Mouse (Mus musculus) lung, embryonic 14.5 days (tissue): ENCODE data around the gene Pfkfb2. TPM values are rescaled to one million over a fixed set of nuclear protein-coding genes. Genes with fewer than 3 reads are reported as not detected.

ENCODE experiments used
- ATAC-seq: fragments of 200-750 bp; cut with Nextera tagmentation; 2 replicates; pipeline ENCODE4 v1.8.0; 2017; ENCODE audit warnings: mild to moderate bottlenecking, moderate TSS enrichment, moderate library complexity; ENCODE audit not compliant: insufficient read depth
- DNase-seq: peaks from one replicate; pipeline ENCODE4 v3.0.0-alpha.2; 2015
- H3K27ac ChIP-seq: fragments of 300-500 bp; sonication (generic); 2 replicates; pipeline ENCODE4 v1.5.1; 2014; ENCODE audit warnings: low read depth, mild to moderate bottlenecking, moderate library complexity
- H3K27me3 ChIP-seq: fragments of 300-500 bp; sonication (generic); 2 replicates; pipeline ENCODE4 v1.6.1; 2014; ENCODE audit warnings: low read length, control low read depth; ENCODE audit not compliant: insufficient read depth
- H3K36me3 ChIP-seq: fragments of 300-500 bp; sonication (generic); 2 replicates; pipeline ENCODE4 v1.6.1; 2014; ENCODE audit warnings: control low read depth; ENCODE audit not compliant: insufficient read depth
- H3K4me1 ChIP-seq: fragments of 300-500 bp; sonication (generic); 2 replicates; pipeline ENCODE4 v1.6.1; 2014; ENCODE audit warnings: antibody characterized with exemption, control low read depth; ENCODE audit not compliant: insufficient read depth
- H3K4me2 ChIP-seq: fragments of 300-500 bp; sonication (generic); 2 replicates; pipeline ENCODE4 v1.6.1; 2014; ENCODE audit warnings: mild to moderate bottlenecking
- H3K4me3 ChIP-seq: fragments of 300-500 bp; sonication (generic); 2 replicates; pipeline ENCODE4 v1.5.1; 2014; ENCODE audit warnings: low read depth, low read length
- H3K9ac ChIP-seq: fragments of 300-500 bp; sonication (generic); 2 replicates; pipeline ENCODE4 v1.6.1; 2014
- H3K9me3 ChIP-seq: fragments of 300-500 bp; sonication (generic); 2 replicates; pipeline ENCODE4 v1.6.1; 2016; ENCODE audit warnings: low read depth, low read length, control low read depth
- CTCF ChIP-seq: IDR thresholded peaks from 2 replicates; pipeline ENCODE4 v1.5.1; 2016; ENCODE audit warnings: antibody characterized with exemption, low read depth
- WGBS: fragments of 180-500 bp; shearing (Covaris S2); extraction: QIAGEN DNeasy Blood & Tissue Kit; methylation state at CpG from one replicate; pipeline ENCODE4 v1.1.7; 2014; 5-methylcytosine and 5-hydroxymethylcytosine counted together
- polyA plus RNA-seq: library from polyadenylated mRNA; unstranded; fragments of >200 nt; fragmentation: Nextera tagmentation; extraction: Ambion mirVana; gene quantifications from 2 replicates; pipeline ENCODE4 v1.2.1, GENCODE M21; 2014

Gene Pfkfb2
- polyA plus RNA-seq, 1 experiment from 2014 or later = 7.2 TPM

DNA sequence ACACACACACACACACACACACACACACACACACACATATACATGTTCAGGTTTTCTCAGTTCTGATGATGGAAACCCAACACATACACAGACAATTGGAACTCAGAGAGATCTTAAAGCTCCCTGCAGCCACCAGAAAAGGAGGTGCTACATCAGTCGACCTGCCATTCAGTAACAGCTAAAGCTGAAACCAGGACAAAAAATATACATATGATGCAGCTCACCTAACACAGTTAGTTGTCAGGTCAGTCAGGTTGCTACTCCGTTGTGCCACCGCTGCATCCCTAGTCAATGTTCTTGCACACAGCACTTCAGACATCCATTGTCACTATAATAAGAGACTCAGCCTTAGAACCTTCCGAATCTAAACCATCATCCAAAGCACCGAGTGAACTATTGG is 15.9 kb upstream of the Pfkfb2 start:
- Histone ChIP-seq H3K9me3 (no peaks in the 10 kb centered on the region), H3K4me2 (no peak overlapping the region), H3K4me1 (no peaks in the 10 kb centered on the region), H3K9ac (no peak overlapping the region), H3K4me3 (no peak overlapping the region), H3K36me3 (no peaks in the 10 kb centered on the region), H3K27me3 (no peaks in the 10 kb centered on the region), H3K27ac (no peak overlapping the region; the same call in 1 of the 2 replicates)
- 84% methylated on average over 5 of the region's 5 CpGs for WGBS
- no peak for TF ChIP-seq CTCF
- DNase-seq = no peak
- ATAC-seq = no peak

DNA sequence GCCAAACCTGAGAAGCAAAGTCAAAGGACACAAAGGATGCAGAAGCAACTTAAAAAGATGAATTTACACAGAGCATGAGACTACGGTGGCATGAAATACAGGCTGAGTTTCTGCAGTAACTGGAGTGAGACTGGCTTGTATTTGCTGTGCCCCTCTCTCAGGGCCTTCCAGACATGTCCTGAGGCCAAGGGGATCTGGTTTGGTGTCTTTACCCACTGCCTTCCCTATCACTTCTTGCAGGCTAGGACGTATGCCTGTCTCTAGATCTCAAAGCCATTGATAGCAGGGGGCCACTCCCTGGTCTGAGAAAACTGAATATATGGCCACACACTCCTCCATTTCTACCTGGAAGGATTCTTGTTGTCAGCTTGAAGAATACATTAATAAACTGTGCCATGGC is 15.2 kb upstream of the Pfkfb2 start:
- H3K9ac ChIP-seq = no peak overlapping the region
- H3K4me1 ChIP-seq = no peaks in the 10 kb centered on the region
- no peak overlapping the region for H3K27ac ChIP-seq
- ATAC-seq = no peak
- H3K4me2 ChIP-seq = no peak overlapping the region
- no peaks in the 10 kb centered on the region for H3K36me3 ChIP-seq
- WGBS = 72% methylated on average over 2 of the region's 2 CpGs
- H3K4me3 ChIP-seq = no peak overlapping the region
- TF ChIP-seq CTCF = no peak
- no peaks in the 10 kb centered on the region for H3K27me3 ChIP-seq
- no peaks in the 10 kb centered on the region for H3K9me3 ChIP-seq
- DNase-seq = no peak

GRCm38 (mm10) chr1:130743775-130744174 is 14.7 kb upstream of the Pfkfb2 start:
- DNase-seq = no peak
- no peak for TF ChIP-seq CTCF
- Histone ChIP-seq H3K9me3 (no peaks in the 10 kb centered on the region), H3K36me3 (no peaks in the 10 kb centered on the region), H3K27ac (no peak overlapping the region), H3K9ac (no peak overlapping the region), H3K4me3 (no peak overlapping the region), H3K27me3 (no peaks in the 10 kb centered on the region), H3K4me1 (no peaks in the 10 kb centered on the region), H3K4me2 (no peak overlapping the region)
- no peak for ATAC-seq
- 76% methylated on average over 1 of the region's 1 CpGs for WGBS

DNA sequence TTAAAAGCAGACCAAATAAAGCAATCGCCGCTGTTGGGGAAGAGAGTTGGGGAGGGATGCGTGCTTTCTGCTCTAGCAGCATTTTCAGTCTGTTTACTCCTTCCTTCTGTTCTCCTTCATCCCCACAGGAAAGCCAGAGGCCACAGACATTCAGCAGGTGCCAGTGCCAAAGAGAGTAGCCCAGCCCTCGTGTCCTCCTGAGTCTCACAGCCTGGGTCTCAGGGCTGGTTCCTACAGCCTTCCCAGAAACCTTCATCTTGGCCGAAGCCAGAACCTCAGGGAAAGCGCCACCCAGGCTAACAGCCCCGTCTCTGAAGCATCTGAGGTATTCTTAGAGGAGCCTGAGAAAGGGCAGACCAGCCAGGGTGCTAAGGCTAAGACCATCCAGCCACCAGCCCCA is 13.1 kb upstream of the Pfkfb2 start:
- no peak overlapping the region for H3K9ac ChIP-seq
- 85% methylated on average over 7 of the region's 7 CpGs for WGBS
- ATAC-seq = no peak
- no peaks in the 10 kb centered on the region for H3K36me3 ChIP-seq
- no peak overlapping the region for H3K27ac ChIP-seq
- H3K4me2 ChIP-seq = no peak overlapping the region
- TF ChIP-seq CTCF = no peak
- H3K27me3 ChIP-seq = no peaks in the 10 kb centered on the region
- no peak overlapping the region for H3K4me3 ChIP-seq
- no peak for DNase-seq
- no peaks in the 10 kb centered on the region for H3K9me3 ChIP-seq
- no peaks in the 10 kb centered on the region for H3K4me1 ChIP-seq

DNA sequence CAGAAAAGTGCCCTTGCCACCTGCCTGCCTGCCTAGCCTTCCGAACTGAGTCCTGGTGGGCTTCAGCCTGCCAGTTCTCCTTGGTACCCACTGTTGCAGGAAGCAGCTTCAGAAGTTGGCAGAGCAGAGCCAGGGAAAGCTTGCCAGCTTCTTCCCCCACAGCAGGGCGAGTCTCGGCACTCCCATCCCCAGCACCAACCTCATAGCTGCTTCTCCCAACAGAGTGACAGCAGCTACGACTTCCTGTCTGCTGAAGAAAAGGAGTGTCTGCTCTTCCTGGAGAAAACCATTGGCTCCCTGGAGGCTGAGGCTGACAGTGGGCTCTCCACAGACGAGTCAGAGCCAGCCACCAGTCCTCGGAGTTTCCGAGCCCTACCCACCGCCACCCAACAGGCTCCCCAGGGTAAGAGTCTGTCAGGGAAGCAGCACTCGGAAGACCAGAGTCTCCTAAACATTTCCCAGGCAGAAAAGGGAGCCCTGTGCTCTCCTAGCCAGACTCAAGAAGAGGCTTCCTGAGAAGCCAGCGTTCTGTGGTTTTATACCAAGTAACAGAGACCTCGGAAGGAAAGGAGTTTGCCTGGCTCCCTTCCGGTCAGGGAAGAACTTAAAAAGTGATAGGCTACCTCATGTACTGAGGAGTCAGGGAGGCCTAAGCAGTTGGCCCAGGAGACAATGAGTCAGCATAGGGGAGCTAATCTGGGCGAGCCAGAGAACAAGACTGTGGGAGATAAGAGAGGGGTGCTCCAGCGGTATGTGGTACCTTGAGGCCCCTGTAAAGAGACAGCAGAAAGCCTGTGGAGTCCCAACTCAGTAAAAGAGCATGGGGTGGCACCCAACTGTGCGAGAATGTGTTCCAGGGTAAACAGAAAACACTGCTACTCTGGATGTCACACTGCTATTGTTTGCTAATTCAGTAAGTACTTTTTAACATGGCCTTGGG is 12.0 kb upstream of the Pfkfb2 start:
- H3K27me3 ChIP-seq = no peaks in the 10 kb centered on the region
- no peak for TF ChIP-seq CTCF
- DNase-seq = no peak
- H3K36me3 ChIP-seq = no peaks in the 10 kb centered on the region
- peak overlapping the region; percentile 31; the same call in 1 of the 2 replicates for H3K4me2 ChIP-seq
- peak; percentile 76 for ATAC-seq
- H3K9me3 ChIP-seq = no peaks in the 10 kb centered on the region
- peak overlapping the region; percentile 25 for H3K27ac ChIP-seq
- peak overlapping the region; percentile 14; the same call in 1 of the 2 replicates for H3K9ac ChIP-seq
- H3K4me3 ChIP-seq = peak overlapping the region; percentile 5; the same call in 1 of the 2 replicates
- WGBS = 52% methylated on average over 15 of the region's 15 CpGs
- H3K4me1 ChIP-seq = no peaks in the 10 kb centered on the region

- no peaks in the 10 kb centered on the region for H3K36me3 ChIP-seq
- H3K9ac ChIP-seq = no peak overlapping the region; the same call in 1 of the 2 replicates
- H3K4me3 ChIP-seq = no peak overlapping the region
- no peak for DNase-seq
- 61% methylated on average over 4 of the region's 4 CpGs for WGBS
- no peak for ATAC-seq
- peak overlapping the region; percentile 25 for H3K27ac ChIP-seq
- H3K9me3 ChIP-seq = no peaks in the 10 kb centered on the region
- H3K27me3 ChIP-seq = no peaks in the 10 kb centered on the region
- H3K4me1 ChIP-seq = no peaks in the 10 kb centered on the region
- H3K4me2 ChIP-seq = peak overlapping the region; percentile 5; the same call in 1 of the 2 replicates
- TF ChIP-seq CTCF = no peak
These were observed 11.2 kb upstream of the Pfkfb2 start for GRCm38 (mm10) chr1:130740227-130740648.

GRCm38 (mm10) chr1:130739636-130740035 is 10.6 kb upstream of the Pfkfb2 start:
- ATAC-seq (no peak), DNase-seq (no peak)
- H3K4me3 ChIP-seq = no peak overlapping the region
- no peak overlapping the region for H3K27ac ChIP-seq
- peak overlapping the region; percentile 5; the same call in 1 of the 2 replicates for H3K4me2 ChIP-seq
- 73% methylated on average over 3 of the region's 3 CpGs for WGBS
- H3K9me3 ChIP-seq = no peaks in the 10 kb centered on the region
- peaks cover 3% of the 10 kb centered on the region for H3K4me1 ChIP-seq
- H3K36me3 ChIP-seq = no peaks in the 10 kb centered on the region
- no peak for TF ChIP-seq CTCF
- no peak overlapping the region for H3K9ac ChIP-seq
- no peaks in the 10 kb centered on the region for H3K27me3 ChIP-seq
